Mouse (Mus musculus): ENCODE results near the gene 4933415A04Rik. TPM values are rescaled to one million over a fixed set of nuclear protein-coding genes. Genes with fewer than 3 reads are reported as not detected.
A peak's percentile ranks its signal among the peaks of the same experiment; 100 is the strongest.

The 4933415A04Rik gene
- polyA plus RNA-seq, 1 experiment: 0.30 TPM

GRCm38 (mm10) chr11:43559515-43560292 lies 27.1 kb upstream of the 4933415A04Rik start:
- Histone ChIP-seq H3K27me3 (replicated peaks; ENCODE audit: control insufficient read depth, insufficient read depth, low read length) (no peaks in the 10 kb centered on the region), H3K4me3 (ENCODE audit: insufficient read depth, low read depth, low read length) (no peak overlapping the region), H3K36me3 (ENCODE audit: control insufficient read depth, insufficient read depth, low read length) (no peaks in the 10 kb centered on the region), H3K27ac (ENCODE audit: insufficient read depth, low read depth, low read length) (no peak overlapping the region), H3K4me1 (ENCODE audit: control insufficient read depth, insufficient read depth, low read length) (0 out of 2 replicates have a peak, but pooled peaks cover 2% of the 10 kb centered on the region)
- 46% methylated on average over 6 of the region's 6 CpGs for WGBS
- DNase-seq: no peak
- no peak for TF ChIP-seq POLR2A (IDR thresholded peaks at IDR 0.05; ENCODE audit: low read depth, low read length)
- TF ChIP-seq CTCF (conservative IDR thresholded peaks at IDR 0.05; ENCODE audit: insufficient read depth, insufficient read length, low read depth, low read length): no peak

GRCm38 (mm10) chr11:43563654-43564244 lies 23.1 kb upstream of the 4933415A04Rik start:
- DNase-seq: no peak
- Histone ChIP-seq H3K27me3 (replicated peaks; ENCODE audit: control insufficient read depth, insufficient read depth, low read length) (no peaks in the 10 kb centered on the region), H3K4me3 (ENCODE audit: insufficient read depth, low read depth, low read length) (no peak overlapping the region), H3K27ac (ENCODE audit: insufficient read depth, low read depth, low read length) (no peak overlapping the region), H3K36me3 (ENCODE audit: control insufficient read depth, insufficient read depth, low read length) (no peaks in the 10 kb centered on the region), H3K4me1 (ENCODE audit: control insufficient read depth, insufficient read depth, low read length) (no peaks in the 10 kb centered on the region)
- 72% methylated on average over 10 of the region's 10 CpGs for WGBS
- no peak for TF ChIP-seq CTCF (conservative IDR thresholded peaks at IDR 0.05; ENCODE audit: insufficient read depth, insufficient read length, low read depth, low read length)
- TF ChIP-seq POLR2A (IDR thresholded peaks at IDR 0.05; ENCODE audit: low read depth, low read length): no peak

GRCm38 (mm10) chr11:43565414-43565813 lies 21.4 kb upstream of the 4933415A04Rik start:
- DNase-seq: no peak
- TF ChIP-seq POLR2A (IDR thresholded peaks at IDR 0.05; ENCODE audit: low read depth, low read length) (no peak), CTCF (conservative IDR thresholded peaks at IDR 0.05; ENCODE audit: insufficient read depth, insufficient read length, low read depth, low read length) (no peak)
- Histone ChIP-seq H3K27me3 (replicated peaks; ENCODE audit: control insufficient read depth, insufficient read depth, low read length) (no peaks in the 10 kb centered on the region), H3K27ac (ENCODE audit: insufficient read depth, low read depth, low read length) (no peak overlapping the region), H3K4me1 (ENCODE audit: control insufficient read depth, insufficient read depth, low read length) (no peaks in the 10 kb centered on the region), H3K4me3 (ENCODE audit: insufficient read depth, low read depth, low read length) (no peak overlapping the region), H3K36me3 (ENCODE audit: control insufficient read depth, insufficient read depth, low read length) (no peaks in the 10 kb centered on the region)
- WGBS: 57% methylated on average over 2 of the region's 2 CpGs

- Histone ChIP-seq H3K27ac (ENCODE audit: insufficient read depth, low read depth, low read length) (no peak overlapping the region), H3K36me3 (ENCODE audit: control insufficient read depth, insufficient read depth, low read length) (no peaks in the 10 kb centered on the region), H3K4me1 (ENCODE audit: control insufficient read depth, insufficient read depth, low read length) (no peaks in the 10 kb centered on the region), H3K27me3 (replicated peaks; ENCODE audit: control insufficient read depth, insufficient read depth, low read length) (no peaks in the 10 kb centered on the region), H3K4me3 (ENCODE audit: insufficient read depth, low read depth, low read length) (no peak overlapping the region)
- TF ChIP-seq CTCF (conservative IDR thresholded peaks at IDR 0.05; ENCODE audit: insufficient read depth, insufficient read length, low read depth, low read length) (no peak), POLR2A (IDR thresholded peaks at IDR 0.05; ENCODE audit: low read depth, low read length) (no peak)
- DNase-seq: no peak
- 34% methylated on average over 8 of the region's 8 CpGs for WGBS
Observed at GRCm38 (mm10) chr11:43565852-43566251, 21.0 kb upstream of the 4933415A04Rik start.

GRCm38 (mm10) chr11:43566696-43567095 lies 20.1 kb upstream of the 4933415A04Rik start:
- H3K4me3 ChIP-seq (ENCODE audit: insufficient read depth, low read depth, low read length): no peak overlapping the region
- WGBS: 58% methylated on average over 5 of the region's 5 CpGs
- TF ChIP-seq CTCF (conservative IDR thresholded peaks at IDR 0.05; ENCODE audit: insufficient read depth, insufficient read length, low read depth, low read length) (no peak), POLR2A (IDR thresholded peaks at IDR 0.05; ENCODE audit: low read depth, low read length) (no peak)
- H3K27ac ChIP-seq (ENCODE audit: insufficient read depth, low read depth, low read length): no peak overlapping the region
- no peaks in the 10 kb centered on the region for H3K36me3 ChIP-seq (ENCODE audit: control insufficient read depth, insufficient read depth, low read length)
- H3K27me3 ChIP-seq (replicated peaks; ENCODE audit: control insufficient read depth, insufficient read depth, low read length): no peaks in the 10 kb centered on the region
- no peak for DNase-seq
- H3K4me1 ChIP-seq (ENCODE audit: control insufficient read depth, insufficient read depth, low read length): no peaks in the 10 kb centered on the region

GRCm38 (mm10) chr11:43568263-43568662 lies 18.6 kb upstream of the 4933415A04Rik start:
- Histone ChIP-seq H3K27me3 (replicated peaks; ENCODE audit: control insufficient read depth, insufficient read depth, low read length) (no peaks in the 10 kb centered on the region), H3K27ac (ENCODE audit: insufficient read depth, low read depth, low read length) (no peak overlapping the region), H3K36me3 (ENCODE audit: control insufficient read depth, insufficient read depth, low read length) (no peaks in the 10 kb centered on the region), H3K4me3 (ENCODE audit: insufficient read depth, low read depth, low read length) (no peak overlapping the region), H3K4me1 (ENCODE audit: control insufficient read depth, insufficient read depth, low read length) (no peaks in the 10 kb centered on the region)
- peak; percentile 52 for DNase-seq
- 72% methylated on average over 5 of the region's 5 CpGs for WGBS
- no peak for TF ChIP-seq POLR2A (IDR thresholded peaks at IDR 0.05; ENCODE audit: low read depth, low read length)
- TF ChIP-seq CTCF (conservative IDR thresholded peaks at IDR 0.05; ENCODE audit: insufficient read depth, insufficient read length, low read depth, low read length): peak; percentile 70

GRCm38 (mm10) chr11:43569188-43569587 lies 17.7 kb upstream of the 4933415A04Rik start:
- Histone ChIP-seq H3K27me3 (replicated peaks; ENCODE audit: control insufficient read depth, insufficient read depth, low read length) (no peaks in the 10 kb centered on the region), H3K4me1 (ENCODE audit: control insufficient read depth, insufficient read depth, low read length) (no peaks in the 10 kb centered on the region), H3K36me3 (ENCODE audit: control insufficient read depth, insufficient read depth, low read length) (no peaks in the 10 kb centered on the region), H3K27ac (ENCODE audit: insufficient read depth, low read depth, low read length) (no peak overlapping the region), H3K4me3 (ENCODE audit: insufficient read depth, low read depth, low read length) (no peak overlapping the region)
- 60% methylated on average over 5 of the region's 5 CpGs for WGBS
- no peak for DNase-seq
- TF ChIP-seq CTCF (conservative IDR thresholded peaks at IDR 0.05; ENCODE audit: insufficient read depth, insufficient read length, low read depth, low read length): no peak
- no peak for TF ChIP-seq POLR2A (IDR thresholded peaks at IDR 0.05; ENCODE audit: low read depth, low read length)

Measured in kidney, adult 2 months (tissue).